Mouse (Mus musculus) cerebellum, adult 2 months (tissue): ENCODE measurements around the gene Olfr957.

Experiments
- CTCF ChIP-seq: fragments of 200-500 bp; IDR thresholded peaks from 2 replicates; pipeline ENCODE4 v1.5.1; 2011; ENCODE audit warnings: low read depth, mild to moderate bottlenecking, control low read depth, low read length, moderate library complexity, borderline replicate concordance; ENCODE audit not compliant: insufficient read depth
- POLR2A ChIP-seq: fragments of 200-500 bp; IDR thresholded peaks from 2 replicates; pipeline ENCODE4 v1.6.1; 2011; ENCODE audit warnings: low read length, control low read depth, borderline replicate concordance; ENCODE audit not compliant: insufficient read depth

- TF ChIP-seq POLR2A (no peak), CTCF (no peak)
Measured at GRCm38 (mm10) chr9:39553946-39554345, 38.3 kb upstream of the Olfr957 start, which contains the start of gene Olfr958.
